ENCODE assay signal across 23 mouse cellular contexts in the genomic region with DNA sequence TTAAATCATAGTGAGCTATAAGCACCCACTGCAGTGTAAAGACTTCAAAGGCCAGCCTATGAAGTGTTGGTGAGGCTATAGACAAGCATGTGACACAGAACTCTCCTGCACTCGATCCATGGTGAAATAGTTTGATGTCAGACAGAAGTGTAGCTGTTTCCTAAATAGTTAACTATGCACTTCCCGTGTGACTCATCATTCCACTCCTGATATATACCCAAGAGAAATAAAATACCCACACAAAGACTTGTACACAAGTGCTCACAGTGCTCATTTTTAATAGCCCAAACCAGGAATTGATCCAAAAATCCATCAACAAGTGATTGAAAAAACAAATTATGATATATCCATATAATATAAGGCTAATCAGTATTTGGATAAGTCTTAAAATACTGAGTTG. TPM values are rescaled to one million over a fixed set of nuclear protein-coding genes. Genes with fewer than 3 reads are reported as not detected.
A peak's percentile ranks its signal among the peaks of the same experiment; 100 is the strongest.
DNase-seq lines count a peak whose midpoint lies in the region; ATAC-seq lines count a peak whose summit lies in the region.
"Had no signal": no experiment of that assay in that cellular context is flagged by ENCODE, and none has a peak within 500 bp of the region (broad histone marks: within the 10 kb centered on the region; RNA-seq: fewer than 3 reads in every experiment).

No protein-coding gene starts in this region.

- ATAC-seq in midbrain, embryonic 11.5 days (ENCODE audit: low FRiP score), result no peak
- ATAC-seq in midbrain, embryonic 13.5 days, result no peak
- ATAC-seq: activated CD4-positive, CD25-positive, alpha-beta regulatory T cell, adult 4 months; forebrain, embryonic 13.5 days; forebrain, embryonic 15.5 days; Patski had no signal

- H3K36me3 ChIP-seq in midbrain, embryonic 11.5 days (ENCODE audit: control insufficient read depth, insufficient read depth, low read length), result no peaks in the 10 kb centered on the region
- H3K36me3 ChIP-seq in midbrain, embryonic 13.5 days, result no peaks in the 10 kb centered on the region
- H3K36me3 ChIP-seq: embryonic facial prominence, embryonic 10.5 days; embryonic facial prominence, embryonic 12.5 days; forebrain, embryonic 15.5 days had no signal

- H3K27me3 ChIP-seq in midbrain, embryonic 11.5 days (ENCODE audit: control insufficient read depth, insufficient read depth, low read length), result no peaks in the 10 kb centered on the region
- no peaks in the 10 kb centered on the region for H3K27me3 ChIP-seq in midbrain, embryonic 13.5 days
- H3K27me3 ChIP-seq: embryonic facial prominence, embryonic 12.5 days; forebrain, embryonic 13.5 days; forebrain, embryonic 15.5 days had no signal

- no peaks in the 10 kb centered on the region for H3K9me3 ChIP-seq in midbrain, embryonic 11.5 days (ENCODE audit: control insufficient read depth, low read length)
- H3K9me3 ChIP-seq in midbrain, embryonic 13.5 days, result no peaks in the 10 kb centered on the region
- H3K9me3 ChIP-seq: embryonic facial prominence, embryonic 10.5 days; embryonic facial prominence, embryonic 12.5 days; forebrain, embryonic 13.5 days; forebrain, embryonic 15.5 days had no signal

- no peak overlapping the region for H3K4me3 ChIP-seq in midbrain, embryonic 11.5 days (ENCODE audit: low read depth, low read length)
- H3K4me3 ChIP-seq in midbrain, embryonic 13.5 days (replicated peaks), result no peak overlapping the region
- H3K4me3 ChIP-seq: embryonic facial prominence, embryonic 10.5 days; embryonic facial prominence, embryonic 12.5 days; forebrain, embryonic 13.5 days; forebrain, embryonic 15.5 days had no signal

- H3K4me1 ChIP-seq in midbrain, embryonic 11.5 days (ENCODE audit: control insufficient read depth, insufficient read depth, low read length), result no peaks in the 10 kb centered on the region
- H3K4me1 ChIP-seq in midbrain, embryonic 13.5 days (replicated peaks), result peaks cover 5% of the 10 kb centered on the region
- H3K4me1 ChIP-seq: forebrain, embryonic 15.5 days had no signal

- no peak overlapping the region for H3K9ac ChIP-seq in midbrain, embryonic 11.5 days (ENCODE audit: low read length)
- H3K9ac ChIP-seq in midbrain, embryonic 13.5 days (replicated peaks), result no peak overlapping the region
- H3K9ac ChIP-seq: embryonic facial prominence, embryonic 12.5 days; forebrain, embryonic 13.5 days; forebrain, embryonic 15.5 days; forebrain, postnatal 0 days had no signal

- H3K4me2 ChIP-seq in midbrain, embryonic 11.5 days, result no peak overlapping the region
- H3K4me2 ChIP-seq in midbrain, embryonic 13.5 days (replicated peaks), result no peak overlapping the region
- H3K4me2 ChIP-seq: embryonic facial prominence, embryonic 12.5 days; forebrain, embryonic 13.5 days; forebrain, embryonic 15.5 days had no signal

- no peak overlapping the region for H3K27ac ChIP-seq in midbrain, embryonic 11.5 days (ENCODE audit: low read depth, low read length)
- H3K27ac ChIP-seq in midbrain, embryonic 13.5 days, result no peak overlapping the region
- H3K27ac ChIP-seq: embryonic facial prominence, embryonic 10.5 days; embryonic facial prominence, embryonic 12.5 days; forebrain, embryonic 13.5 days; forebrain, embryonic 15.5 days had no signal

- 84% methylated on average over 2 of the region's 2 CpGs for WGBS in midbrain, embryonic 11.5 days
- 82% methylated on average over 2 of the region's 2 CpGs for WGBS in midbrain, embryonic 13.5 days

- peak; percentile 53 for DNase-seq in midbrain, embryonic 11.5 days (ENCODE audit: low spot score, missing footprints)
- DNase-seq in 416B (ENCODE audit: low read depth) (peak; percentile 6), liver (no peak)
- DNase-seq in yolk sac, embryonic 10.5 days (ENCODE audit: low spot score), result no peak
- DNase-seq: adrenal gland, adult 8-10 months; adrenal gland, postnatal 14 days; adrenal gland, postnatal 36 days; cerebellum, adult 11-12 months; cerebellum, adult 2 months; cerebellum, adult 9-10 months; cerebellum, postnatal 10 days; cerebellum, postnatal 25 days; forebrain, postnatal 0 days had no signal

RNA-seq across cellular contexts. Expression of a gene that starts 19.4 kb away (rescaled TPM):
- 15.5 and 16.8 TPM in 2 replicates for polyA plus RNA-seq in midbrain, embryonic 11.5 days (2014; fragmentation: Nextera tagmentation; extraction: Ambion mirVana)
- 38.5 and 39.6 TPM in 2 replicates for polyA plus RNA-seq in midbrain, embryonic 13.5 days (2015; fragmentation: Nextera tagmentation; extraction: Ambion mirVana)

RNA-seq across cellular contexts. Expression of a gene that starts 57.0 kb away (rescaled TPM):
- polyA plus RNA-seq in midbrain, embryonic 11.5 days (2014; fragmentation: Nextera tagmentation; extraction: Ambion mirVana), result not detected in 2 replicates
- polyA plus RNA-seq in midbrain, embryonic 13.5 days (2015; fragmentation: Nextera tagmentation; extraction: Ambion mirVana), result not detected in 2 replicates
- polyA plus RNA-seq: activated CD4-positive, CD25-positive, alpha-beta regulatory T cell, adult 4 months; C2C12; embryonic facial prominence, embryonic 10.5 days; embryonic facial prominence, embryonic 12.5 days; embryonic facial prominence, embryonic 14.5 days; forebrain, embryonic 11.5 days; forebrain, embryonic 13.5 days; forebrain, embryonic 15.5 days; forebrain, postnatal 0 days; Patski had no signal

Comparison
In these comparisons a context has a peak if more than half of its experiments do, and no peak if none do; other contexts are left out.
1. DNase-seq: peak in midbrain, embryonic 11.5 days (single experiment) and 416B (single experiment); none in yolk sac, embryonic 10.5 days (single experiment) and liver (single experiment).